Mouse (Mus musculus) olfactory bulb, adult 2 months (tissue): ENCODE results near the gene Pcsk6. TPM values are rescaled to one million over a fixed set of nuclear protein-coding genes. Genes with fewer than 3 reads are reported as not detected.

Experiments used
- H3K27ac ChIP-seq: fragments of 200-500 bp; 2 replicates; pipeline ENCODE4 v1.5.1; 2012; ENCODE audit warnings: low read depth, low read length; ENCODE audit not compliant: insufficient read depth
- H3K4me1 ChIP-seq: fragments of 200-500 bp; 2 replicates; pipeline ENCODE4 v1.6.1; 2012; ENCODE audit warnings: low read length; ENCODE audit not compliant: control insufficient read depth, insufficient read depth
- H3K4me3 ChIP-seq: fragments of 200-500 bp; 2 replicates; pipeline ENCODE4 v1.5.1; 2012; ENCODE audit warnings: mild to moderate bottlenecking, low read depth, low read length, moderate library complexity; ENCODE audit not compliant: insufficient read depth
- CTCF ChIP-seq: fragments of 200-500 bp; IDR thresholded peaks from 2 replicates; pipeline ENCODE4 v1.5.1; 2012; ENCODE audit warnings: low read depth, mild to moderate bottlenecking, low read length, moderate library complexity; ENCODE audit not compliant: insufficient read depth
- POLR2A ChIP-seq: fragments of 200-500 bp; IDR thresholded peaks from 2 replicates; pipeline ENCODE4 v1.6.1; 2012; ENCODE audit warnings: mild to moderate bottlenecking, low read depth, low read length, moderate library complexity; ENCODE audit not compliant: insufficient read depth
- WGBS: fragments of 180-500 bp; shearing (Covaris S2); methylation state at CpG from one replicate; pipeline ENCODE4 v1.1.7; 2018; 5-methylcytosine and 5-hydroxymethylcytosine counted together
- polyA plus RNA-seq: library from polyadenylated mRNA; stranded (reverse); fragments of >200 nt; gene quantifications from 2 replicates; pipeline ENCODE4 v1.2.4, GENCODE M21; 2012; ENCODE audit warnings: low replicate concordance; ENCODE audit not compliant: missing spikeins, insufficient read depth, insufficient read length

Gene Pcsk6
- polyA plus RNA-seq, 1 experiment: not detected

- no peaks in the 10 kb centered on the region for H3K4me1 ChIP-seq
- TF ChIP-seq POLR2A (no peak), CTCF (no peak)
- H3K4me3 ChIP-seq: no peak overlapping the region
- no peak overlapping the region for H3K27ac ChIP-seq
- WGBS: 95% methylated on average over 5 of the region's 5 CpGs
Measured at GRCm38 (mm10) chr7:66003447-66003846, 141.9 kb downstream of the Pcsk6 start.

- WGBS: 64% methylated on average over 13 of the region's 13 CpGs
- Histone ChIP-seq H3K27ac (no peak overlapping the region), H3K4me3 (no peak overlapping the region), H3K4me1 (no peaks in the 10 kb centered on the region)
- TF ChIP-seq CTCF: no peak
- TF ChIP-seq POLR2A: no peak
Measured at GRCm38 (mm10) chr7:66003865-66004638, 142.5 kb downstream of the Pcsk6 start.

GRCm38 (mm10) chr7:66005066-66005465 is 143.5 kb downstream of the Pcsk6 start:
- Histone ChIP-seq H3K4me1 (no peaks in the 10 kb centered on the region), H3K4me3 (no peak overlapping the region), H3K27ac (no peak overlapping the region)
- TF ChIP-seq CTCF: no peak
- no peak for TF ChIP-seq POLR2A
- 92% methylated on average over 10 of the region's 10 CpGs for WGBS

- Histone ChIP-seq H3K27ac (no peak overlapping the region), H3K4me1 (no peaks in the 10 kb centered on the region), H3K4me3 (no peak overlapping the region)
- TF ChIP-seq POLR2A (no peak), CTCF (no peak)
- WGBS: 77% methylated on average over 11 of the region's 11 CpGs
Measured at GRCm38 (mm10) chr7:66008161-66008891, 146.8 kb downstream of the Pcsk6 start.

- TF ChIP-seq POLR2A (no peak), CTCF (no peak)
- Histone ChIP-seq H3K27ac (no peak overlapping the region), H3K4me1 (no peaks in the 10 kb centered on the region), H3K4me3 (no peak overlapping the region)
- 55% methylated on average over 16 of the region's 16 CpGs for WGBS
Measured at GRCm38 (mm10) chr7:66008892-66009273, 147.3 kb downstream of the Pcsk6 start.

- Histone ChIP-seq H3K27ac (no peak overlapping the region), H3K4me3 (no peak overlapping the region), H3K4me1 (peaks cover under 1% of the 10 kb centered on the region; the same call in 1 of the 2 replicates)
- 71% methylated on average over 6 of the region's 6 CpGs for WGBS
- no peak for TF ChIP-seq POLR2A
- TF ChIP-seq CTCF: no peak
Measured at GRCm38 (mm10) chr7:66010518-66010917, 149.0 kb downstream of the Pcsk6 start.

GRCm38 (mm10) chr7:66027747-66028146 is 166.2 kb downstream of the Pcsk6 start:
- WGBS: 92% methylated on average over 2 of the region's 2 CpGs
- no peak for TF ChIP-seq POLR2A
- no peak for TF ChIP-seq CTCF

GRCm38 (mm10) chr7:66028766-66029512 is 167.4 kb downstream of the Pcsk6 start:
- peaks cover 10% of the 10 kb centered on the region; the same call in 1 of the 2 replicates for H3K4me1 ChIP-seq
- no peak for TF ChIP-seq CTCF
- TF ChIP-seq POLR2A: no peak
- H3K27ac ChIP-seq: no peak overlapping the region
- WGBS: 57% methylated on average over 6 of the region's 6 CpGs
- no peak overlapping the region for H3K4me3 ChIP-seq

More at GRCm38 (mm10) chr7:66027747-66028146, 166.2 kb downstream of the Pcsk6 start:
- no peak overlapping the region for H3K4me3 ChIP-seq
- peaks cover 10% of the 10 kb centered on the region; the same call in 1 of the 2 replicates for H3K4me1 ChIP-seq
- no peak overlapping the region for H3K27ac ChIP-seq
